8 mouse cellular contexts compared by ENCODE assay signal in the genomic region with DNA sequence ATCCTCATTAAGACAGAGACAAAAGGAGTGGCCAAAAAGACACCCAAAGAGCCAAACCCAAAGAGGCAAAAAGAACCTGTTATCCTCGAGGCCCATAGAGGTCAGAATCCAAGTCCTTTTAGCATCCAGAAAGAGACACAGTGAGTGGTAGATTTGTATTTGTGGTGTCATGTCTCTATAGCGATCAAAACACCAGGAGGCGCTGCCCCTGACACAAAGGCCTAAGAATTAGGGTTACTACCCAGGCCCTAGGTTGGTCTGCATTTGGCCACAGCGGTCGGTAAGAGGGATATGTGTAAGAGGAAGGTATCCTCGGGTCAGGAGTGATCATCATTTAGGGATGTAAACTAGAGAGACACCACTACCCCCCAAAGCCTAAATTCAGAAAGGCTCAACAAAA. TPM values are rescaled to one million over a fixed set of nuclear protein-coding genes. Genes with fewer than 3 reads are reported as not detected.
DNase-seq lines count a peak whose midpoint lies in the region; ATAC-seq lines count a peak whose summit lies in the region.

No protein-coding gene starts in this region.

- no peak overlapping the region for H3K4me3 ChIP-seq in heart, embryonic 15.5 days
- peak overlapping the region; percentile 62; the same call in 1 of the 2 replicates for H3K4me3 ChIP-seq in hindbrain, embryonic 12.5 days
- H3K4me3 ChIP-seq in midbrain, embryonic 15.5 days: peak overlapping the region; percentile 77

- no peak for ATAC-seq in heart, embryonic 15.5 days (replicated peaks; ENCODE audit: insufficient number of reproducible peaks, insufficient read depth, low FRiP score, low read depth)
- no peak for ATAC-seq in hindbrain, embryonic 12.5 days (ENCODE audit: low FRiP score)
- no peak for ATAC-seq in midbrain, embryonic 15.5 days (replicated peaks)
- no peak for ATAC-seq in frontal cortex, adult (ENCODE audit: low TSS enrichment)

- no peaks in the 10 kb centered on the region for H3K27me3 ChIP-seq in heart, embryonic 15.5 days
- no peaks in the 10 kb centered on the region for H3K27me3 ChIP-seq in hindbrain, embryonic 12.5 days
- H3K27me3 ChIP-seq in midbrain, embryonic 15.5 days (replicated peaks): no peaks in the 10 kb centered on the region

- WGBS in heart, embryonic 15.5 days: 36% methylated on average over 6 of the region's 6 CpGs
- WGBS in hindbrain, embryonic 12.5 days: 26% methylated on average over 6 of the region's 6 CpGs
- WGBS in midbrain, embryonic 15.5 days: 19% methylated on average over 6 of the region's 6 CpGs

- H3K9ac ChIP-seq in heart, embryonic 15.5 days: no peak overlapping the region
- no peak overlapping the region for H3K9ac ChIP-seq in hindbrain, embryonic 12.5 days
- H3K9ac ChIP-seq in midbrain, embryonic 15.5 days: no peak overlapping the region

- peaks cover 28% of the 10 kb centered on the region for H3K4me1 ChIP-seq in heart, embryonic 15.5 days (replicated peaks)
- peaks cover 25% of the 10 kb centered on the region for H3K4me1 ChIP-seq in hindbrain, embryonic 12.5 days
- peaks cover 25% of the 10 kb centered on the region for H3K4me1 ChIP-seq in midbrain, embryonic 15.5 days

- no peak overlapping the region for H3K27ac ChIP-seq in heart, embryonic 15.5 days
- no peak overlapping the region for H3K27ac ChIP-seq in hindbrain, embryonic 12.5 days
- no peak overlapping the region for H3K27ac ChIP-seq in midbrain, embryonic 15.5 days

- intact Hi-C loops in heart, postnatal 10 days (cut with DNase I): loop anchor here (5.0 kb wide), 1 partner anchor 111 kb away; no protein-coding TSS in a partner anchor

- no peak for DNase-seq in heart, postnatal 10 days
- DNase-seq in R1 (ENCODE audit: low read depth, low spot score): peak; percentile 77
- DNase-seq in gastrocnemius, postnatal 10 days: no peak
- DNase-seq in ovary, postnatal 10 days (ENCODE audit: low spot score): no peak

- peak overlapping the region; percentile 90; the same call in 1 of the 2 replicates for H3K4me2 ChIP-seq in heart, embryonic 15.5 days
- peak overlapping the region; percentile 93 for H3K4me2 ChIP-seq in hindbrain, embryonic 12.5 days (replicated peaks)
- H3K4me2 ChIP-seq in midbrain, embryonic 15.5 days: peak overlapping the region; percentile 74

- no peaks in the 10 kb centered on the region for H3K36me3 ChIP-seq in heart, embryonic 15.5 days
- H3K36me3 ChIP-seq in hindbrain, embryonic 12.5 days: no peaks in the 10 kb centered on the region
- no peaks in the 10 kb centered on the region for H3K36me3 ChIP-seq in midbrain, embryonic 15.5 days (replicated peaks)

- H3K9me3 ChIP-seq in heart, embryonic 15.5 days (replicated peaks): no peaks in the 10 kb centered on the region
- no peaks in the 10 kb centered on the region for H3K9me3 ChIP-seq in hindbrain, embryonic 12.5 days (replicated peaks)
- no peaks in the 10 kb centered on the region for H3K9me3 ChIP-seq in midbrain, embryonic 15.5 days

RNA-seq across cellular contexts. Expression of a gene that starts 1.8 kb away (rescaled TPM):
- polyA plus RNA-seq in heart, embryonic 15.5 days (2015; fragmentation: Nextera tagmentation; extraction: Ambion mirVana): 1.5 and 1.7 TPM in 2 replicates
- total RNA-seq in heart, postnatal 10 days (2021): 1 to 10 TPM; 2.3 to 3.2 TPM
- polyA plus RNA-seq in hindbrain, embryonic 12.5 days (2016; fragmentation: Nextera tagmentation; extraction: Ambion mirVana): 4.6 and 4.8 TPM in 2 replicates
- polyA plus RNA-seq in midbrain, embryonic 15.5 days (2015; fragmentation: Nextera tagmentation; extraction: Ambion mirVana): 4.8 and 5.0 TPM in 2 replicates
- total RNA-seq in gastrocnemius, postnatal 10 days (2021): 1 to 10 TPM; 2.2 to 2.4 TPM

RNA-seq across cellular contexts. Expression of a gene that starts 1.9 kb away (rescaled TPM):
- 73.2 and 81.2 TPM in 2 replicates for polyA plus RNA-seq in heart, embryonic 15.5 days (2015; fragmentation: Nextera tagmentation; extraction: Ambion mirVana)
- total RNA-seq in heart, postnatal 10 days (2021): 10 to 100 TPM; 43.1 to 53.1 TPM
- polyA plus RNA-seq in hindbrain, embryonic 12.5 days (2016; fragmentation: Nextera tagmentation; extraction: Ambion mirVana): 41.7 and 48.1 TPM in 2 replicates
- polyA plus RNA-seq in midbrain, embryonic 15.5 days (2015; fragmentation: Nextera tagmentation; extraction: Ambion mirVana): 38.3 and 39.1 TPM in 2 replicates
- 10 to 100 TPM; 24.6 to 26.5 TPM for total RNA-seq in gastrocnemius, postnatal 10 days (2021)

RNA-seq across cellular contexts. Expression of a gene that starts 11.3 kb away (rescaled TPM):
- polyA plus RNA-seq in heart, embryonic 15.5 days (2015; fragmentation: Nextera tagmentation; extraction: Ambion mirVana): not detected in 2 replicates
- not detected for total RNA-seq in heart, postnatal 10 days (2021)
- 0.23 TPM in 1 of 2 replicates, not detected in the other for polyA plus RNA-seq in hindbrain, embryonic 12.5 days (2016; fragmentation: Nextera tagmentation; extraction: Ambion mirVana)
- polyA plus RNA-seq in midbrain, embryonic 15.5 days (2015; fragmentation: Nextera tagmentation; extraction: Ambion mirVana): 0.74 and 0.95 TPM in 2 replicates
- total RNA-seq in gastrocnemius, postnatal 10 days (2021): not detected

RNA-seq across cellular contexts. Expression of a gene that starts 43.2 kb away (rescaled TPM):
- polyA plus RNA-seq in heart, embryonic 15.5 days (2015; fragmentation: Nextera tagmentation; extraction: Ambion mirVana): 0.91 and 1.1 TPM in 2 replicates
- 1 to 10 TPM in 1 of 2 experiments, under 1 TPM in 1; 0.81 to 1.0 TPM for total RNA-seq in heart, postnatal 10 days (2021)
- polyA plus RNA-seq in hindbrain, embryonic 12.5 days (2016; fragmentation: Nextera tagmentation; extraction: Ambion mirVana): 1.0 and 1.5 TPM in 2 replicates
- polyA plus RNA-seq in midbrain, embryonic 15.5 days (2015; fragmentation: Nextera tagmentation; extraction: Ambion mirVana): 0.17 and 0.57 TPM in 2 replicates
- under 1 TPM; 0.59 to 0.86 TPM for total RNA-seq in gastrocnemius, postnatal 10 days (2021)

RNA-seq across cellular contexts. Expression of a gene that starts 47.7 kb away (rescaled TPM):
- polyA plus RNA-seq in heart, embryonic 15.5 days (2015; fragmentation: Nextera tagmentation; extraction: Ambion mirVana): 7.6 and 8.5 TPM in 2 replicates
- 10 to 100 TPM; 26.6 to 26.8 TPM for total RNA-seq in heart, postnatal 10 days (2021)
- polyA plus RNA-seq in hindbrain, embryonic 12.5 days (2016; fragmentation: Nextera tagmentation; extraction: Ambion mirVana): 20.0 and 21.6 TPM in 2 replicates
- polyA plus RNA-seq in midbrain, embryonic 15.5 days (2015; fragmentation: Nextera tagmentation; extraction: Ambion mirVana): 20.4 and 20.6 TPM in 2 replicates
- 10 to 100 TPM; 12.2 to 16.4 TPM for total RNA-seq in gastrocnemius, postnatal 10 days (2021)
